Mouse (Mus musculus): ENCODE measurements at regions not wholly inside any gene's neighbourhood (a gene's known extent, or its start where the extent isn't known, plus 50 kb on each side); places are given as distances from the start of the nearest gene placed in this dataset.

DNA sequence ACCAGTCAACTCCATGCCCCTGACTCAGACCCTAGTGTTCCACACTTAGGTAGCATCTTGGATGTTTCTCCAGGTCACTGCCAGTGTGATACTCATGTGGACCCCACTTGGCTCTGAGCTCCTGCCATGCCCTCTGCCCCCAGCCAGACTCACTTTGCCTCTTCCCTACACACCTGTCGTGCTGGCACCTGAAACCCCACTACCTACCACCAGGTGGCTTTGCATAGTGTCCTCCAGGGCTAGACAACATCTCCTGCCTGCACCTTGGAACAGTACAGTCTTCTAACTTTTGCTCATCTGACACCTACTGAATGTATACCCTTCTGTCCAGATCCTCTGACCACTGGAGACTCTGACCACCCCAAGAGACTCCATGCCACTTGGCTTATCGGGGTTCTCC lies 80.6 kb downstream of the Fam53a start:
- DNase-seq (ENCODE audit: low spot score) = no peak

DNA sequence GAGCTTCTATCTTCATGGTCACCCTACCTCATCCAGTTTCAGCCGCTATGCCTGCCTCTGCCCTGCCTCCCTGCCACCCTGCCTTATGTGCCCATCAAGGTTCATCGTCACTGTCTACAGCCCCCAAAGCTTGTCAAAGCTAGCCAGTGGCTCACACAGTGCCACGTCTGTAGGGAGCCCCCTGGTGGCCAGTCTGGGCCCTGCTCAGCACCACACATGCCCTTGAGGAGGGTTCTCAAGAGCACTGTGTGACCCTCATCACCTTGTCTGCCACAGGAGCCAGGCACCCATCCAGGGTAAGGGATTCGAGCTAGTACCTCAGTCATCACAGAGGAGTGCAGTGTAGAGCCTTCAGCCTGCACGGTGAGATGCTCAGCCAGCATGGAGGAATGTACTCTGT lies 86.1 kb downstream of the Fam53a start:
- DNase-seq (ENCODE audit: low spot score) = peak; percentile 63

DNA sequence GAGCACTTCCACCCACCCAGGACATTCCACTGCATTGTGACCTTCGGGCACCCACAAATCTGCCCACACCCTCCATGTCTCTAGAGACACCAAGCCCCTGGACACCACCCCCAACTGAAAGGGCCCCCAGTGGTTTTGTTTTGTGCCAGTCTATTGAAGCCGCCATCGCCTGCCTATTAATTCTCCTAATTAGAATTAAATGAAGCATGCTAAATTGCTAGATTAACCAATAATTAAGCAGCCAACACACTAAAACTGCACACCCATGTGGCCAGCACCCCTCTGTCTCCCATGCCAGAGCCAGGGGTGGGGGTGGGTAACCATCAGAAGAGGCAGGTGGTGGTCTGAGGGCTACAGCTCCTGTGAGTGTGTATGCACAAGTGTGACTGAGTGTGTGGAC lies 86.8 kb downstream of the Fam53a start:
- DNase-seq (ENCODE audit: low spot score) = no peak

DNA sequence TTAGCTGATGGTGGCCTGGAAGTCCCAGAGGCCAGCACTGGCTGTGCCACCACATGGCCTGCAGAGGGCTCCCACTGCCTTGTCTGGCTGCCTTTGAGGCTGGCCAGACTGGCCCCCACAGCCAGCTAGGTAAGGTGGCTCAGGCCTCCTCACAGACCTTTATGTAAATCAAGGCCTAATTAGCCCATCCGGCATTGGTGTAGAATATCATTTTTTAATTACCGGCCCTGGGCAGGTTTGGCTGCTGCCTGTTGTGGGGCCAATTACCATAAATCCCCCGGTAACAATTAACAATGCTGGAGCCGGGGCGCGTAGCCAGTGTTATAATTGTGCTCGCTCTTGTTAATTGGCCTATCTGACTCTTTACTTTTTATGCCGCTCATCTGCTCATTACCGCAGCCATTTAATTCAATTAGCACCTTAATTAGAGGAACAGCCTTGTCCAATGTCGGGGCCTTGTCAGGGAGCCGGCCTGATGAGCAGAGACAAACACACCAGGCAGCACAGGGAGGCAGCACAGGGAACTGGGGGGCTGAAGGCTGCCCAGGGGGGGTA lies 87.4 kb downstream of the Fam53a start:
- DNase-seq (ENCODE audit: low spot score) = peak; percentile 17

DNA sequence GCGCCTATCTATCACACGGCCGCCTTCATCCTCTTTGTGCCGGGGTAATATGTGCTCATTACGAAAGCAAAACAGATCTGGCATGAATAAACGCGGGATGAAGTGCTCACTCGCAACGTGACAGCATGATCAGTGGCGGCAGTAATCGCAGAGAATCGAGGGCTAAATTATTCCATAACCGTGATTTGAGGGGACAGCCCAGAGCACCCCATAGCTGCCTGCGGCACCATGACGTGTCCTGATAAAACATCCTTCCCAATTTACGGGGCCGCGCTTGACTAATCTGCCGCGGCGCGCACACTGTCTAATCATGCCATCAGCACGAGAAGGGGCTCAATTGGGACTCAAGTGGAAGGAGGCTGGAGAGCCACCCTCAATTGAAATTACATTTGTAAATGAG lies 89.2 kb downstream of the Fam53a start:
- DNase-seq (ENCODE audit: low spot score) = no peak

DNA sequence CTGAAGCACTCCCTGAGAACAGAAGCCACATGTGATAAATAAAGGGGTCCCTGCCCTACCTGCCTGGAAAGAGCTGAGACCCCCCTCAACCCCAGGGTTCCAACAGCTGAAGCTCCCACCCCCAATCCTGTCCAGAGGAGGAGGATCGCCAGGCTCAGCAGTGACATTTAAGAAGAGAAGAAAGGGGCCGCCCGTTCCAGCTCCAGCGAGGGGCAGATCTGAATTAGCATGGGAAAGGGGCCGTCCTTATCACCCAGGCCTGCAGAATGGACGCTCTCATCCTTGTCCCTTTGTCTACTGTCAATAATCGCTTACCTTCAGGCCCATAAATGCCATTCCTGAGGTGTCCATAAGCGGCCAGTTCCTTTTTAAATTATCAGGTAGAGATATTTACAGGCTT lies 92.0 kb downstream of the Fam53a start:
- no peak for DNase-seq (ENCODE audit: low spot score)

DNA sequence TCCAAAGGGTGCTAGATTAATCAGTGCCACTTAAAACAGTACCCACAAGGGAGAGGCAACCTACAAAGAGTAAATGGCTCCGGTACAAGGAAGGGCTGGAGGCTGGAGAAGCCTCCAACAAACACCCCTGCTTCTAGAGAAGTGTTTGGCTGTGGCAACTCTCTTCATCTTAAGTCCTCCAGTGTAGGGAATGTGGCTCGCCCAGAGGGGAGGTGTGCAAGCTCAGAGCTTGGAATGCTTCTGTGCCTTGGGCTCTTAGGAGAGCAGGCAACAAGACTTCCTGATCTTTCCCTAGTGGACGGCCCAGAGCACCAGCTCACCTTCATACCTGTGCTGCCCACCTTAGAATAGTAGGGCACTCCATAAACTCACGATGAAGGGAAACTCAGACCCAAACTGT lies 92.4 kb downstream of the Fam53a start:
- no peak for DNase-seq (ENCODE audit: low spot score)

DNA sequence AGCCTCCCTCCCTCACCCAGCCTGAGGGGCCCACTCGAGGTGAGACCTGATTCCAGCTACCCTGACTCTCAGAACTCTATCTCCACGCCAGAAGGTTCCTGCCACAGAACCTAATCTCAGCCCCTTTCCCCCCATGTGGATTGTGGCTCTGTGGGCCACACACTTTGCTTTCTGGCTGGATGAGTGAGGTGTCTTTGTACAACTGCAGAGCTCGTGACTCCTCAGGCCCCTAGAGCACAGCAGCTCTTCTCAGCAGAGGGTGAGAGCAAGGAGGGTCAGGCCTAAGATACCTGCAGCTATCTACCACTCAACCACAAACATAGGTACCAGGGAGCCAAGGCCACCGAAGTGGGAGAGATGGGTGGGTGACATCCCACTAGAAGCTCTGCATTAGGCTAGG lies 93.2 kb downstream of the Fam53a start:
- no peak for DNase-seq (ENCODE audit: low spot score)

DNA sequence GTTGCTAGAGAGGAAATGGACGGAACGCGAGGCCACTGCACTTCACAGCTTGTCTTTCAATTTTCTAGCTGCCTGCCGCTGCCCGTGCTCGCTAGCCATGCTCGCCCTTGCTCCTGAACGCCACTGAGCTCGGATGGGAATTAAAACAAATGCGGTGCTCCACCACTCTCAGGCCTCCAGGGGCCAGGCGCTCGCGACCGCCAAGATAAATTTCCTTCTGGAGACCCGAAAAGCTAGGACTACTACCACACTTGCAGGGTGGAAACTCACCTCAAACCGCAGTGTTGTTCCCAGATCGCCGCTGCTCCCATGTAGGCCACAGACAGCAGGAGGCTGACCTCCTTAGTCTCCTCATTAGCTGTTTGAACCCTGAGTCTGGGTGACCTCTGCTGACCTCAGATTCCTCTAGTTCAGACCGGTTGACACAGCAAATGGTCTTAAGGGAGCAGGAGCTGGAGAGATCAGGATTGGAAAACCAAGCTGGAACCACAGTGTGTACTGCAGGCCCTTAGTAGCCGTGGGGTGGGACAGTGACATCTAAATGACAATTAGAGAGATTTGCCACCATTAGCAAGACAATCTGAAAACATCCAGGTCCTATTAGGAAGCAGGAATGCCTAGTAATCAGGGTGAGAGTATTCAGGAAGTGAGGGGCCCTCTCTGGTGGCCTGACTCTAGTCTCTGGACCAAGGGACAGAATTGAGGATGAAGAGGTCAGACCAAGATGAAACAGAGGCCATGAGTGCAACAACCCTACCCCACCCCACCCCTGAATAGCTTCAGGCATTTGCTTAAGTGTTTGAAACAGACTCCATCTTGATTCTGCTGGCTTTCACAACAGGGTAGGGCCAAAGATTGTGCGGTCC lies 94.1 kb downstream of the Fam53a start:
- no peak for DNase-seq (ENCODE audit: low spot score)

DNA sequence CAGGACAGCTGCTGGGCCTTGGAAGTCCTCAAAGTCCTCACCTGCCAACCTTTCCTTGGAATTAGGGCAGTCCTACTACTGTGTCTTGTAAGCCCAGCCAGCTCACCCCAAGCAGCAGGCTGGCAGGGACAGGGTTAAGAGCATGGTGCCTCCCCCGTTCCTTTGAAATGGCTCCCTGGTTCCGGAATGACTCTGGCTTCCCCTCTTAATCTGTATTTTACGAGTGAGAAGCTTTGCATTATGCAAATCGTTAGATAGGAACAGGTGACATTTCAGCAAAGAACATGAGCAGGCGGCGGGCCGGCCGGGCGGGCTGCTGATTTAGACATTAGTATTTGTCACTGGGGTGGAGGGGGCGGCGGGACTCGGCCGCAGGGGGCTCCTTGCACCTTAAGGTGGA lies 95.1 kb downstream of the Fam53a start:
- DNase-seq (ENCODE audit: low spot score) = no peak

DNA sequence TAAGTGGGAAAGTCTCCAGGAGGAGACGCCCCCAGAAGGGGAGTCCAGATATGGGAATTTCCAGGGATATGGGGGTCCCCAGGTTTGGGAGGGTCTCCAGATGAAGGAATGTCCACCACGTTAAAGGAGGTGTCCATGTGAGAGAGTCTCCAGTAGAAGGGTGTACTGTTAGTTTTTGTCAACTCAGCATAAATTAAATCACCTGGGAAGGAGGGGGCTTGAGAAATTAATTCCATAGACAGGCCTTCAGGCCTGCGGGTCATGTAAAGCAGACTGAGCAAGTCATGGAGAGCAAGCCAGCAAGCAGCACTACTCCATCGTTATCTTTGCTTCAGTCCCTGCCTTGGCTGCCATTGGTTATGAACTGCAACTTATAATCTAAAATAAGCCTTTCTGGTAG lies 96.2 kb downstream of the Fam53a start:
- DNase-seq (ENCODE audit: low spot score) = no peak

DNA sequence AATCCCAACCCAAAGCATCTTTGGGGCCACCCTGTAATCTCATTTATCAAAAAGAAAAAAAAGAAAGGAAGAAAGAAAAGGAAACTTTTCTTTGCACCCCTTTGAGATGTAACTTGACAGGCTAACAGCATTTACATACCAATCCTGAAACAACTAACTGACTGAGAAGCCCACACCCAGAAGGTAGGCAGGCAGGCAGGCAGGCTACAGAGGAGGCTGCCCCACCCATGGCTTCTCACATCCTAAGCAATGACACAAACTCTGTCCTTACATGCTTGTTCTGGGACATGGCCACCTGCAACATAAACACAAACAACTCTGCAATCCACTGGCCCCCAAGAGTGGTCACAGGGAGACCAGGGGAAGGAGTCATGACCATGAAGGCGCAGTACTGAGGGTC lies 97.5 kb upstream of the Nkx1-1 start:
- no peak for DNase-seq (ENCODE audit: low spot score)

DNA sequence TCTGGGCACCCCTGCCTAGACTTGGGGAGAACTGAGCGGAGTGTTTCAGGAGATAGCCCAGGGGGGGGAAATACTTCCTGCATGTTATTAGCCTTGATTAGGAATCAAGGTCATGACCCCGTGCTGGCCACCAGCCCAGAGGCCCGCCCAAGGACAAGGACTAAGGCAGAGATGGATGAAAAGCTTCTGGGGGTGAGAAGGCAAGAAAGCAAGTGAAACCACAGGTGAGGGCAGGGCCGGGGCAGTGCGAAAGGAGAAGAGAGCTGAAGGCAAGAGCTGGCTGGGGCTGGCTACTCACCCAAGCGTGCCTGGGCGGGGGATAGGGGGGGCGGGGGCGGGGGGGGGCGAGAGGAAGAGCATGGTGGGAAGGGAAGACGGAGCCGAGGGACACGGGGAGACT lies 96.0 kb upstream of the Nkx1-1 start:
- peak; percentile 54 for DNase-seq (ENCODE audit: low spot score)

DNA sequence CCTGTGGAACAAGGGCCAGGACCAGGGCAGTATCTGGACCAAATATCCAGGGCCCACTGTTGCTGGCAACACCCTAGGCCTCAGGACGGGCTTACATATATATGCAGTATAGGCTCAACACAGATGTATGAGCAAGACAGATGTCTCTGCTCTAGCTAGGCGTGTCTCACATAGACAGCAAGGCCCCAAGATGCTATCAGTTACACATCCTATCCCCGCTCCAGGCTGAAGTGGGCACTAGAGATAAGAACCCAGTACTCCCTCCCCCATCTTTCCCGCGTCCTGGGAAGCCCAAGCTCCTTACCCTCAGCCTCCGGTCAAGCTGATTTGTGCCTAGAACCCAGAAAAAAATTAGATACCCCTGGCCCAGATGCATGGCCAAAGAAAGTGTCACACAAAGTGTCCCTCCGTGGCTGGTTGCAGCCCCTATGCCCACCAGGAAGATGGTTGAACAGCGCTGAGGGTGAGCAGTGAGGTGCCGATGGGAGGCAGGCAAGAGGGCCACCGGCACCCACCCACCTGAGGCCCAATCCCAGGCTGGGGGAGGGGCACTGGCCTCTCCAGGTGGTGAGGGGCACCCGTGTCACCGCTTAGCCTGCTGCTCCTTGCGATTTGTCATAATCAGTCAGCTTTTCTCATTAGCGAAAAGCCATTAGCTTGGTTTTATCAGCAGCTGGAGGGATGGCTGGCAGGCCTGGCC lies 95.3 kb upstream of the Nkx1-1 start:
- no peak for DNase-seq (ENCODE audit: low spot score)

DNA sequence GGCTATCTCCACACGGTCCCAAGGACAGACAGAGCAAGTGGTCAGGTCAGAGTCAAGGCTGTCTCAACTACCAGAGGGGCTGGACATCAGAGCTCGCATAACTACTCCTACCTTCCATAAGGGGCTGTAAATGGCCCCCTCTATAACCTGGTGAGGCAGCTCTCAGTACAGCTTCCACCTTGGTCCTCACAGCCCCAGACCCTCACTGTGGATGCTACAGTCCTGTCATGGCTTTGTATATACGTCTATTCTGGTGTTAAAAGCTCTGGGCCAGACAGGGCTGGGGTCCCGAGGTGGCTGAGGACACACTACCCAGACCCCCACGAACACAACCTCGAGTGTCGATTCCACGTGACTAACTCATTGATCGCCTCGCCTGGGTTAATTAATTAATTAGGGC lies 94.0 kb upstream of the Nkx1-1 start:
- DNase-seq (ENCODE audit: low spot score) = no peak

DNA sequence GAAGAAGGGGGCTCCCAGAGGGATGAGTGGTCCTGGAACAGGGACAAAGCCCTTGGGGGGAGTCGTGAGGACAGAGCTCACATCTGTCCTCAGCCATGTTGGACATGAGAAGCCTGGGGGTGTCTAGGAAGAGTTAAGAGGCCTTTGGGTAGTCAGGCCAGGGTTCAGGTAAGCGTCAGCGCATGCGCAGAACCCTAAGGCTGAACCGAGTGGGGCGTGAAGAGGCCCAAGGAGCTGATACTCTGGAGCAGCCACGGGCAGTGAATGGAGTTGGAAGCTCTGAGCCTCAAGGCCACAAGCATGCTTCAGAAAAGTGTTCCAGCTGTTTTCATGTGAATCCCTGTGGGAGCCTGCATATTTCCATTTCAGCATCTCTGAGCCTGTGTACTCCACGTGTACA lies 93.5 kb upstream of the Nkx1-1 start:
- DNase-seq (ENCODE audit: low spot score) = no peak

DNA sequence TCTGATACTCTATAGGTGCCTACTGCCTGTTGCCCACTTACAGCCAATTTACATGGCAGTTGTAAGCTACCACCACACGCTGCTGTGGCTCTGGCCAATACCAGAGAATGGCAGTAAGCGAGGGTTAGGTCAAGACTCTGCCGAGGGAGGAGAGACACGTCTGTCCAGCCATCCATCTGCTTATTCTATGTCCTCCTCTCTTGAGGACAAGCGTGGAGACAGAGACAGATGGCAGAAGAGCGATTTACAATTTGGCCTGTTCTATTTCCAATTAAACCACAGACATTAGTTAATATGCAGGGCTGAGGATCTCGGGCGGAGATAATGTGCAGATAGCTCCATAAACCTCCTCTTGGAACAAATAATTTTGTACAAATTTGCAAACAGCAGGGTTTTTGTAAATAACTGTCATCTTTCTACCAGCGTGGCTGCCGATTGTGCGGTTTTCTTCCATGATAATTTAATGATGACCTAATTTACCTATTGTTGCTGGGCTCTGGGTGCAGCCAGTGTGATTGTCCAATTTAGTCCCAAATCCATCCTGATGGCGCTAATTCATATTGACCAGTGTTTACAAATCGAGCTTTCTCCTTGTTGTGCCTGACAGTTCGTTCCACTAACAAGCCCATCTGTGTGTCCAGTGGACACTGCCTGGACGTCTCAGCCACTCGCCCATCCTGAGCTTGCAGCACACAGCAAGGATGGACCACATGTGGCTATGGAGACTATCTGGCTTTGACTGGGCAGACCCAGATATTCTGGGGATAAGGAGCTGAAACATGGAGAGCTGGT lies 88.4 kb upstream of the Nkx1-1 start:
- DNase-seq (ENCODE audit: low spot score) = no peak

DNA sequence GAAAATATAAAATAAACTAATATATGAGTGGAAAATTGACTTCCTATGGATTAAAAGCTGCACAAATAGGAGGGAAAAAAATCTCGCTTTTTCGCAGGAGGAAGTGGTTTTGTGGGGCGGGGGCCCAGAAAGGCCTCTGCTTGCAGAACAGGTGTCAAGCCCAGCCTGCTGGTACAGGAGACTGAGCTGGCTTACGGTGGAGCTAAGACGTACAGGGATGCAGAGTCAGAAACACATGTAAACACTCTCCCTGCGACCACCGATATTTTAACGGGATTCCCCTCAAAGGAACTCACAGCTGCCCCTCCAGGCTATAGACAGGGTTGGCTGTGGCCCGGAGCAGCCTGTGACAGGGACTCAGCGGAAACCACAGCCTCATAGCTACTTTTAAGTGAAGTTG lies 87.1 kb upstream of the Nkx1-1 start:
- DNase-seq (ENCODE audit: low spot score) = no peak

DNA sequence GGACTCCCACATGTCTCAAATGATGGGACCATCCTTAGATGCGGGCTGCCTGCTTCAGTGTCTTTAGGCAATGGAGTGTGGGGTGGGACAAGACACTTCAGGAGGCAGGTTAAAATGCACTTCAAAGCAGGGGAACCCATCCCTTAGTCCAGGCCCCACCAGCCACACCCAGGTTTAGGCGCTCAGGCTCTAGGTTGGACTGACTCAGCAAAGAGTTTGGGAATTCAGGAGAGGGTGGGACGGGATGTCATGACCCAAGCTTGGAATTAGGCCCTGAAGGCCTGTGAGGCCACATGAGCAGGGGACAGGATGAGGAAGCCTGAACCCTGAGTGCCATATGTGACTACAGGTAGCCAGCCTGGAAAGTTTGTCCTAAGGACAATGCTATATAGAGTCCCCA lies 85.6 kb upstream of the Nkx1-1 start:
- no peak for DNase-seq (ENCODE audit: low spot score)

DNA sequence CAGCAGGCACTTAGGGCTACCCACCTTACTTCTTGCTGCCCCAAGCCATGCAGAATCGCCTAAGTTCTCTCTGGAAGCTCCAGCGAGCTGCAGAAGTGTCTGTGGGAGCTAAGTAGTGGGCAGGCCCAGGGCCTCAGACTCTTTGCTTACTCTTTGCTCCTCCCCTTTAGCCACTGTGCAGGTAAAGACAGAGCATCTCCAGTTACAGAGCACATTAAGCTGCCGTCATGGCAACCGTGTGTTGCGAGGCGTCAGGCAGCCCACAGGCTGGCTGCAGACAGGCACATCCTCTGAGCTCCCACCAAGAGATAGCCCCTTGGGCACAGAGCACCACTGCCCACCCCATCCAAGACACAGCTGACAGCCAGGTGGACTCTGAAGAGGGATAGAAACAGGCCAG lies 85.1 kb upstream of the Nkx1-1 start:
- no peak for DNase-seq (ENCODE audit: low spot score)

DNA sequence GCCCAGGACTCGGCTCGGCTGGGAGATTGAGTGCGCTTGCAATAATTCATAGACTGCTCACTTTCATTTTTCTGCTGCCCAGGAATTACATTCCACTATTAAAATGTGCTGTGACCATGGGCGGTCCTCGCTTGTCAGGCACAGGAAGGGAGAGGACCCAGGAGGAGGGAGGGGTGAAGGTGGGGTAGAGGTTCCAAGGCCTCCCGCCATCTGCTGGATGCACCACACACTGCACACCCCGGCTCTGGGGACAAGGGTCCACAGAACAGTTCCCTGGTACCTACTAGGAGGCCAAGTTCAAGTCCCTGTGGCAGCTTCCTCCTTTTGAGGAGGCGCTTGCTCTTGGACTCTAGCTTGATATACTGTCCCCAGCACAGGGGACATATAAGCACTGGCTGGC lies 83.8 kb upstream of the Nkx1-1 start:
- DNase-seq (ENCODE audit: low spot score) = no peak

DNA sequence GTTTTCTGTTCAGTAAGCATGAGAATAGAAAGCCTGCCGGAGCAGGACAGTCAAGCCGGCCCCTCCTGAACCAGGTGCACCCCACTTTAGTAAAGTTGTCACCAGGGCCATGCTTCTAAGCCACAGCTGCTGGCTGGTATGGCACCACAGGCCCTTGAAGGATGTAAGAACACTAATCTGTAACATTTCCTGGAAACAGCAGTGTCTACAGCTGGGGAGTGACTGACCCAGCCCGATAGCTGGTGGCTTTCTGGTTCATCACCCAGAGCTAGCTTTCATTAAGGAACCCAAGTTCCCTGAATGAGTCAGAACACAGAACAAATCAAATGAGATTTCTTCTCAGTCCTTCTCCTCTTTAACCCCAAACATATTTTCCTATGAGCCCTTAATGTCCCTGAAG lies 82.4 kb upstream of the Nkx1-1 start:
- DNase-seq (ENCODE audit: low spot score) = no peak

All from ovary, postnatal 36 days (tissue).